Mouse (Mus musculus) myocyte (in vitro differentiated cells): Measurements from ENCODE around the gene Pgam2. TPM values are rescaled to one million over a fixed set of nuclear protein-coding genes. Genes with fewer than 3 reads are reported as not detected.
A peak's percentile ranks its signal among the peaks of the same experiment; 100 is the strongest.

Experiments
- H3K27me3 ChIP-seq: one replicate; pipeline ENCODE4 v1.6.1; 2011; ENCODE audit not compliant: control insufficient read depth, insufficient read depth, insufficient read length
- H3K36me3 ChIP-seq: one replicate; pipeline ENCODE4 v1.6.1; 2011; ENCODE audit not compliant: control insufficient read depth, insufficient read depth
- H3K4me2 ChIP-seq: one replicate; pipeline ENCODE4 v1.6.1; 2011; ENCODE audit warnings: low read depth, control low read depth
- H3K4me3 ChIP-seq: one replicate; pipeline ENCODE4 v1.5.1; 2011; ENCODE audit warnings: mild to moderate bottlenecking, control low read depth, moderate library complexity
- H3K79me2 ChIP-seq: one replicate; pipeline ENCODE4 v1.6.1; 2011; ENCODE audit not compliant: control insufficient read depth, insufficient read depth
- H3ac ChIP-seq: one replicate; pipeline ENCODE4 v1.6.1; 2011; ENCODE audit not compliant: control insufficient read depth, insufficient read length
- CEBPB ChIP-seq: IDR thresholded peaks from 2 replicates; pipeline ENCODE4 v1.6.1; 2011; ENCODE audit warnings: mild to moderate bottlenecking, moderate library complexity; ENCODE audit not compliant: poor library complexity, insufficient read depth, severe bottlenecking
- E2F4 ChIP-seq: IDR thresholded peaks from one replicate; pipeline ENCODE4 v1.6.1; 2011; ENCODE audit warnings: mild to moderate bottlenecking, control low read depth, moderate library complexity; ENCODE audit not compliant: insufficient read depth
- MAX ChIP-seq: IDR thresholded peaks from one replicate; pipeline ENCODE4 v1.6.1; 2011; ENCODE audit warnings: low read depth, mild to moderate bottlenecking, control low read depth
- MYOD1 ChIP-seq, 3 experiments: IDR thresholded peaks; one replicate each; pipeline ENCODE4 v1.6.1; 2011; ENCODE audit warnings: control low read depth in 2 of 3, low read depth in 2 of 3, mild to moderate bottlenecking in 2 of 3, moderate library complexity in 1 of 3; ENCODE audit not compliant: insufficient read length in 2 of 3, control insufficient read depth in 1 of 3
- MYOG ChIP-seq, 3 experiments: IDR thresholded peaks; one replicate each; pipeline ENCODE4 v1.6.1; 2011; ENCODE audit warnings: control low read depth in 2 of 3, low read depth in 2 of 3, mild to moderate bottlenecking in 2 of 3; ENCODE audit not compliant: insufficient read length in 2 of 3, control insufficient read depth in 1 of 3, insufficient read depth in 1 of 3
- POLR2A ChIP-seq: IDR thresholded peaks from one replicate; pipeline ENCODE4 v1.6.1; 2011; ENCODE audit warnings: low read depth, mild to moderate bottlenecking, control low read depth, moderate library complexity; ENCODE audit not compliant: insufficient read length
- POLR2AphosphoS2 ChIP-seq: IDR thresholded peaks from one replicate; pipeline ENCODE4 v1.6.1; 2011; ENCODE audit warnings: low read depth, control low read depth; ENCODE audit not compliant: insufficient read length
- REST ChIP-seq: IDR thresholded peaks from one replicate; pipeline ENCODE4 v1.6.1; 2011; ENCODE audit warnings: mild to moderate bottlenecking, control low read depth, moderate library complexity; ENCODE audit not compliant: insufficient read depth, insufficient read length
- SRF ChIP-seq: IDR thresholded peaks from one replicate; pipeline ENCODE4 v1.6.1; 2011; ENCODE audit warnings: low read depth; ENCODE audit not compliant: control insufficient read depth, insufficient read length
- TCF12 ChIP-seq: IDR thresholded peaks from one replicate; pipeline ENCODE4 v1.6.1; 2011; ENCODE audit warnings: mild to moderate bottlenecking, control low read depth; ENCODE audit not compliant: poor library complexity, insufficient read depth, severe bottlenecking
- TCF3 ChIP-seq: IDR thresholded peaks from one replicate; pipeline ENCODE4 v1.6.1; 2011; ENCODE audit warnings: low read depth, control low read depth; ENCODE audit not compliant: insufficient read length
- USF1 ChIP-seq: IDR thresholded peaks from one replicate; pipeline ENCODE4 v1.6.1; 2011; ENCODE audit warnings: low read depth, mild to moderate bottlenecking, control low read depth, moderate library complexity
- polyA plus RNA-seq: library from polyadenylated mRNA; unstranded; fragments of >200 nt; fragmentation: generic; extraction: Trizol; gene quantifications from one replicate; pipeline ENCODE4 v1.2.1, GENCODE M21; 2012; ENCODE audit warnings: missing spikeins

Gene Pgam2
- polyA plus RNA-seq, 1 experiment: 349 TPM

DNA sequence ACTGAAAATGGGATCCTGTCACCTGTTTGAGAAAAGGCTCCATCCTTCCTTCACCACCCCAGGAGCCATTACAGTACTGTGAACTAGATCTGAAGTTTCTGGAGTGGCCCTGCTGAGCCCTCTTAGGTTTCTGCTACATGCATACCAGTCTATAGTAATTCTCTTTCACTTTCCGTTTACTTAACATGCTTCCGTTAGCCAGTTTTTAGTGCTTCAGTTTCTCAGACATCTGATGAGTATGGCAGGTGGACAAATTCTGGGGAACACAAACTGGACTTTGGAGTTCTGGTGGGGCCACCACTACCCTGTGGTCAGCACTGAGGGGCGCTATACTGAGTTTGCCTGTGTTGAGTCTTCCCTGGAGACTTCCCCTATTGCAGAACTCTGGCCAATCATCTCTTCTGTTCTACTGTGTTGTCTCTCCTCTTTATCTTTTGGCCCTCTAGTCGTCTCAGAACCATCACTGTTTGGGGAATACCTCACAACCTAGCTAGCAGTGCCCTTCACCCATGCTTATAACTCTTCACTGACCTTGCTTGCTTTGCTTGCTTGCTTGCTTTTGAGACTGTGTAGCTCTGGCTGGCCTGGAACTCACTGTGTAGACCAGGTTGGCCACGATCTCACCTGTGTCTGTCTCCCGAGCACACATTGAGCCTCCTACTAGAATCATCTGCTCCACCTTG, 14.3 kb downstream of the Pgam2 start:
- H3K36me3 ChIP-seq: peaks cover 3% of the 10 kb centered on the region
- peaks cover 13% of the 10 kb centered on the region for H3K79me2 ChIP-seq
- H3K4me3 ChIP-seq: peak overlapping the region; percentile 97
- H3ac ChIP-seq: peak overlapping the region; percentile 30
- peak overlapping the region; percentile 95 for H3K4me2 ChIP-seq
- TF ChIP-seq SRF: no peak
- no peak for TF ChIP-seq MAX
- no peak for TF ChIP-seq TCF12
- no peak for TF ChIP-seq CEBPB
- TF ChIP-seq MYOG (IDR thresholded peaks at IDR 0.05; ENCODE audit: control insufficient read depth in 1 of 3, insufficient read depth in 1 of 3, insufficient read length in 2 of 3, low read depth in 2 of 3): no peak
- no peak for TF ChIP-seq E2F4
- no peak for TF ChIP-seq POLR2A
- no peak for TF ChIP-seq MYOD1 (IDR thresholded peaks at IDR 0.05; ENCODE audit: control insufficient read depth in 1 of 3, insufficient read length in 2 of 3, low read depth in 2 of 3)
- TF ChIP-seq POLR2AphosphoS2: no peak
- TF ChIP-seq REST: no peak
- TF ChIP-seq TCF3: no peak
- no peak for TF ChIP-seq USF1
- H3K27me3 ChIP-seq: no peaks in the 10 kb centered on the region

DNA sequence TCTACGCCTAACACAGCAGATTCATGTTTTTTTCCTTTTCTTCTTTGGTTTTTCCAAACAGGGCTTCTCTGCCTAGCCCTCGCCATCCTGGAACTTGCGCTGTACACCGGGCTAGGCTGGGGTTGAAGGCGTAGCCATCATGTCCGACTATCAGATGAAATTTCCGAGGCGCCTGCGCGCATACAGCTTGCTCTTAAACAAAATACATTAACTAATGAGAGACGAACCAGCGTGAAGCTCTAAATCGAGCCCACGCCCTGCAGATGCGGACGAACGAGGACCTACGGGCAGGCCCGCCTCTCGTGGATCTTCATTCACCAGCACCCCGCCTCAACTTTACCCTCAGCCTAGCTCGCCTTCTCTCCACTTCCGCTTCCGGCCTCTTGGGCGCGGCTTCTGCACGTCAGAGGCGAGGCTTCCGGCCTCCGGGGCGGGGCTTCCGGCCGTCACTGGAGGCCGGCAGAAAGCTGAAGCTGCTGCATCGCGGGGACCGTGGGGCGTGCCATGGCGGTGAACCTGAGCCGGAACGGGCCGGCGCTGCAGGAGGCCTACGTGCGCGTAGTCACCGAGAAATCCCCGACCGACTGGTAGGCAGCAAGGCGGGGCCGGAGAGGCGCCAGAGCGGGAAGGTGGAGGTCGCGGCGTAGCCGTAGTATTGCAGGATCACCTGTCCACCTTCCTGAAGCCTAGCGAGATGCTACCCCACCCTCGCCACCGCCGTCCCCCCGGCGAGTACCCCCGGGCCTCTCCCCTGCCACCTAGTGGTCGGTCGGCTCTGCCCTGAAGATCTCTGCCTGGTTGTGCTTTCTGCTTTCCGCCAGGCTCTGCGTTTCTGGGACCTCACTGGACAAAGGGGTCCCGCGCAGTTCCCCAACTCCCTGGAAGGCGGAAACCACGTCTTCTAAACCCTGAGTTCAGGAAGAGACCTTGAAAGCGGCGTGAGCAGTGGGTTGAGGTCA, 15.2 kb downstream of the Pgam2 start, which contains the start of gene Dbnl:
TSS of gene Dbnl (plus strand) at position 433 of the 959 bp plus-strand sequence.
- TF ChIP-seq REST: no peak
- no peak for TF ChIP-seq TCF12
- TF ChIP-seq TCF3: no peak
- TF ChIP-seq POLR2A: peak; percentile 94
- peak in 1 of 3 experiments; percentile 12 for TF ChIP-seq MYOG (IDR thresholded peaks at IDR 0.05; ENCODE audit: control insufficient read depth in 1 of 3, insufficient read depth in 1 of 3, insufficient read length in 2 of 3, low read depth in 2 of 3)
- TF ChIP-seq POLR2AphosphoS2: peak; percentile 96
- no peak for TF ChIP-seq USF1
- peak; percentile 49 for TF ChIP-seq SRF
- TF ChIP-seq E2F4: no peak
- peak in 1 of 3 experiments; percentile 26 for TF ChIP-seq MYOD1 (IDR thresholded peaks at IDR 0.05; ENCODE audit: control insufficient read depth in 1 of 3, insufficient read length in 2 of 3, low read depth in 2 of 3)
- peak within 1 kb of the TSS; percentile 30 for H3ac ChIP-seq
- H3K4me3 ChIP-seq: peak within 1 kb of the TSS; percentile 97
- H3K79me2 ChIP-seq: peaks cover 13% of the 10 kb centered on the region
- no peaks in the 10 kb centered on the region for H3K36me3 ChIP-seq
- no peaks in the 10 kb centered on the region for H3K27me3 ChIP-seq
- H3K4me2 ChIP-seq: peak within 1 kb of the TSS; percentile 99

DNA sequence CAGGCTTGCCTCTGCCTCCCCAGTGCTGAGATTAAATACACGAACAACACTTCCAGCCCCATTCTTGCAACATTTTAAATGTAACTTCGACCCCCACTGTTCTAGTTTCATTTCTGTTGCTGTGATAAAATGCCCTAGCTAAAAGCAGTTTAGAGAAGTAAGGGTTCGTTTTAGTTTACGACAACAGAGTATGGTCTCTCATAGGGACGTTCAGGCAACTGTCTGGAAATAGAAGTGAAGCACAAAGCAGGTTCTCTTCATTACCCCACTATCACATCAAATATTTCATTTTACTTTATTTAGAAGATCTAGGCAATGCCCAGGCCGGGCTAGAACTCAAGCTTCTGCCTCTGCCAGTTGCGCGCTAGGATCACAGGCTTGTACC, 15.9 kb downstream of the Pgam2 start:
- Histone ChIP-seq H3K79me2 (peaks cover 13% of the 10 kb centered on the region), H3K4me3 (peak overlapping the region; percentile 97), H3K27me3 (no peaks in the 10 kb centered on the region), H3ac (peak overlapping the region; percentile 30), H3K36me3 (no peaks in the 10 kb centered on the region), H3K4me2 (peak overlapping the region; percentile 99)
- no peak for TF ChIP-seq TCF12
- no peak for TF ChIP-seq POLR2A
- TF ChIP-seq SRF: no peak
- no peak for TF ChIP-seq MYOD1 (IDR thresholded peaks at IDR 0.05; ENCODE audit: control insufficient read depth in 1 of 3, insufficient read length in 2 of 3, low read depth in 2 of 3)
- no peak for TF ChIP-seq CEBPB
- TF ChIP-seq MYOG (IDR thresholded peaks at IDR 0.05; ENCODE audit: control insufficient read depth in 1 of 3, insufficient read depth in 1 of 3, insufficient read length in 2 of 3, low read depth in 2 of 3): no peak
- no peak for TF ChIP-seq E2F4
- TF ChIP-seq MAX: no peak
- TF ChIP-seq POLR2AphosphoS2: no peak
- no peak for TF ChIP-seq REST
- no peak for TF ChIP-seq TCF3
- no peak for TF ChIP-seq USF1

- H3K36me3 ChIP-seq: no peaks in the 10 kb centered on the region
- no peak overlapping the region for H3ac ChIP-seq
- no peaks in the 10 kb centered on the region for H3K27me3 ChIP-seq
- TF ChIP-seq REST (no peak), MYOD1 (IDR thresholded peaks at IDR 0.05; ENCODE audit: control insufficient read depth in 1 of 3, insufficient read length in 2 of 3, low read depth in 2 of 3) (no peak), POLR2AphosphoS2 (no peak), POLR2A (no peak), TCF12 (no peak), TCF3 (no peak), E2F4 (no peak), MAX (no peak), SRF (no peak), MYOG (IDR thresholded peaks at IDR 0.05; ENCODE audit: control insufficient read depth in 1 of 3, insufficient read depth in 1 of 3, insufficient read length in 2 of 3, low read depth in 2 of 3) (no peak), USF1 (no peak), CEBPB (no peak)
- no peak overlapping the region for H3K4me2 ChIP-seq
- no peak overlapping the region for H3K4me3 ChIP-seq
- peaks cover 13% of the 10 kb centered on the region for H3K79me2 ChIP-seq
Measured at GRCm38 (mm10) chr11:5785732-5786131, 17.8 kb downstream of the Pgam2 start.
